Mouse (Mus musculus): ENCODE measurements around the gene Gm45713. TPM values are rescaled to one million over a fixed set of nuclear protein-coding genes. Genes with fewer than 3 reads are reported as not detected.
"Not testable (repeated sequence)": the region's sequence is repeated elsewhere in the genome, so short reads cannot be mapped to it uniquely, and the experiment has no call there.

Gene Gm45713
- total and polyA plus RNA-seq, 3 experiments: 0.80 to 4.5 TPM; not detected in 1

DNA sequence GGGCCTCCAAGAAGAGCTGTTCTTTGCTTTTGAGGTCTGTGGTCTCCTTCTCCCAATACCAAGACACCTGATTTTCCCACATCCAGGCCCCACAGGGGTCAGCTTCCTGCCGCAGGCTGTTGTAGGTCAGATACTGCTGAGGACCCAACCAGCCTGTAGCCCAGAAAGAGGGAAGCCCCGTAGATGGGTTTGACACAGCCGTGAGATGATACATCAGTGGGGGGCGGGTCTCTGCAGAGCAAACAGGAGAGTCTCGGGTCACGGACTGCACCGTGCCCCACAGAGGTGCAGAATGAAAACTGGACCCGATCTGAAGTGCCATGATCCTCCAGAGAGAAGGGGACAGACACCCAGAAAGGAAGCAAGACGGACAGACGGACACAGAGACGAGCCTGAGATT lies 33.6 kb downstream of the Gm45713 start:
- Histone ChIP-seq H3K9ac (ENCODE audit: low read depth, low read length) (peak overlapping the region; percentile 25; the same call in 1 of the 2 replicates), H3K4me1 (ENCODE audit: control insufficient read depth, insufficient read depth, low read length) (peaks cover 16% of the 10 kb centered on the region), H3K27me3 (ENCODE audit: control insufficient read depth, insufficient read depth, low read length) (no peaks in the 10 kb centered on the region), H3K36me3 (ENCODE audit: control insufficient read depth, insufficient read depth, low read length) (0 out of 2 replicates have a peak, but pooled peaks cover 4% of the 10 kb centered on the region), H3K4me3 (peak overlapping the region; percentile 54), H3K27ac (peak overlapping the region; percentile 95), H3K79me2 (replicated peaks; ENCODE audit: control insufficient read depth, insufficient read depth, low read length) (peaks cover 2% of the 10 kb centered on the region)
- DNase-seq: no peak
- TF ChIP-seq CTCF (IDR thresholded peaks at IDR 0.05): no peak
- TF ChIP-seq POLR2A (IDR thresholded peaks at IDR 0.05; ENCODE audit: insufficient read depth, low read depth, low read length): no peak
- 0 out of 2 replicates have a peak, but pooled peaks have one; percentile 6 for TF ChIP-seq EP300 (IDR thresholded peaks at IDR 0.05; ENCODE audit: insufficient read depth, low read depth, low read length)
- intact Hi-C loops (cut with DNase I): loop anchor here (2.0 kb wide), 2 partner anchors 18 to 20 kb away; no protein-coding TSS in a partner anchor
- WGBS: 69% methylated on average over 11 of the region's 11 CpGs

DNA sequence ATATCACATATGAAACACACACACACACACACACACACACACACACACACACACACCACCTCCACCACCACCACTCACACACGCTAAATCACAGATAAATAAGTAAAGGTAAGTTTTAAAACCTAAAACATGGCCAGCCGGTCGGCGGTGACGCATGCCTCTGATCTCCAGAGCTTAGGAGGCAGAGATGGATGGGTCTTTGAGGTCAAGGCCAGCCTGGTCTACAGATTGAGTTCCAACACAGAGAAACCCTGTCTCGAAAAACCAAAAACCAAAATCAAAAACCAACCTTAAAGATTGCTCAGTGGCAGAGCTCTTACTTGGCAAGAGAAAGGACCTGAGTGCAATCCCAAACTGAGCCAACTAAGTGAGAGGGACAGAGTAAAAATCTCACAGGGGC lies 36.0 kb downstream of the Gm45713 start:
- Histone ChIP-seq H3K36me3 (ENCODE audit: control insufficient read depth, insufficient read depth, low read length) (0 out of 2 replicates have a peak, but pooled peaks cover 4% of the 10 kb centered on the region), H3K9ac (ENCODE audit: low read depth, low read length) (no peak overlapping the region), H3K27me3 (ENCODE audit: control insufficient read depth, insufficient read depth, low read length) (no peaks in the 10 kb centered on the region), H3K4me1 (ENCODE audit: control insufficient read depth, insufficient read depth, low read length) (peaks cover 16% of the 10 kb centered on the region), H3K27ac (no peak overlapping the region; the same call in 1 of the 2 replicates), H3K79me2 (replicated peaks; ENCODE audit: control insufficient read depth, insufficient read depth, low read length) (peaks cover 2% of the 10 kb centered on the region), H3K4me3 (no peak overlapping the region)
- intact Hi-C loops (cut with DNase I): no loop called here
- WGBS: 93% methylated on average over 6 of the region's 6 CpGs
- DNase-seq: no peak
- no peak for TF ChIP-seq CTCF (IDR thresholded peaks at IDR 0.05)
- TF ChIP-seq POLR2A (IDR thresholded peaks at IDR 0.05; ENCODE audit: insufficient read depth, low read depth, low read length): no peak
- TF ChIP-seq EP300 (IDR thresholded peaks at IDR 0.05; ENCODE audit: insufficient read depth, low read depth, low read length): no peak

- Histone ChIP-seq H3K27ac (no peak overlapping the region), H3K9ac (ENCODE audit: low read depth, low read length) (no peak overlapping the region), H3K4me1 (ENCODE audit: control insufficient read depth, insufficient read depth, low read length) (peaks cover 10% of the 10 kb centered on the region), H3K36me3 (ENCODE audit: control insufficient read depth, insufficient read depth, low read length) (0 out of 2 replicates have a peak, but pooled peaks cover 4% of the 10 kb centered on the region), H3K79me2 (replicated peaks; ENCODE audit: control insufficient read depth, insufficient read depth, low read length) (peaks cover 2% of the 10 kb centered on the region), H3K27me3 (ENCODE audit: control insufficient read depth, insufficient read depth, low read length) (no peaks in the 10 kb centered on the region), H3K4me3 (no peak overlapping the region)
- no peak for TF ChIP-seq POLR2A (IDR thresholded peaks at IDR 0.05; ENCODE audit: insufficient read depth, low read depth, low read length)
- peak; percentile 57 for TF ChIP-seq CTCF (IDR thresholded peaks at IDR 0.05)
- no peak for DNase-seq
- WGBS: 88% methylated on average over 8 of the region's 8 CpGs
- intact Hi-C loops (cut with DNase I): no loop called here
These were observed 37.3 kb downstream of the Gm45713 start for GRCm38 (mm10) chr7:45098541-45099240.

DNA sequence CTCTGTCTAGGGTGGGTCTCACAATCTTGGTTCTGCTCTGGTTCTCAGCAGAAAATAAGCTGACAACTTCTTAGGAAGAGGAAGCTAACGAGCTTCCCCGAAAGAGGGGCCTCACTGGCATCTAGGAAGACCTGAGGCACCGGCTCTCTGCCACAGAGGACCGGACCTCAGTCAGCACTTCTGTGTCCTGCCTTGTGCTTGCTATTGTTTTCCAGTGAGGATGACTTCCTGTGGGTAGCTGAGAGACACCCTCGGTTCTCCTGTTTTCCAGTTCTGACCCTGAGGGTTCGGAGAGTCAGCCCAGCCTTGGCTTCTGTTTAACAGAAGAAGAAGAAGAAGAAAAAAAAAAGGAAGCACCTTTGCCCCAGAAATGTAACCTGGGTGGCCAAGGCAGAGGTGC lies 38.6 kb downstream of the Gm45713 start:
- TF ChIP-seq POLR2A (IDR thresholded peaks at IDR 0.05; ENCODE audit: insufficient read depth, low read depth, low read length) (no peak), EP300 (IDR thresholded peaks at IDR 0.05; ENCODE audit: insufficient read depth, low read depth, low read length) (no peak), CTCF (IDR thresholded peaks at IDR 0.05) (no peak)
- Histone ChIP-seq H3K36me3 (ENCODE audit: control insufficient read depth, insufficient read depth, low read length) (0 out of 2 replicates have a peak, but pooled peaks cover 3% of the 10 kb centered on the region), H3K4me1 (ENCODE audit: control insufficient read depth, insufficient read depth, low read length) (peaks cover 6% of the 10 kb centered on the region), H3K9ac (ENCODE audit: low read depth, low read length) (no peak overlapping the region), H3K79me2 (replicated peaks; ENCODE audit: control insufficient read depth, insufficient read depth, low read length) (no peaks in the 10 kb centered on the region; the same call in 1 of the 2 replicates), H3K4me3 (no peak overlapping the region), H3K27ac (peak overlapping the region; percentile 52), H3K27me3 (ENCODE audit: control insufficient read depth, insufficient read depth, low read length) (no peaks in the 10 kb centered on the region)
- intact Hi-C loops (cut with DNase I): no loop called here
- peak in 1 of 2 experiments; percentile 63 for DNase-seq
- 30% methylated on average over 6 of the region's 6 CpGs for WGBS

GRCm38 (mm10) chr7:45095965-45096364 lies 40.1 kb downstream of the Gm45713 start:
- intact Hi-C loops (cut with DNase I); H3K4me1 ChIP-seq (ENCODE audit: control insufficient read depth, insufficient read depth, low read length); H3K9ac ChIP-seq (ENCODE audit: low read depth, low read length); DNase-seq; H3K79me2 ChIP-seq (replicated peaks; ENCODE audit: control insufficient read depth, insufficient read depth, low read length); H3K27me3 ChIP-seq (ENCODE audit: control insufficient read depth, insufficient read depth, low read length); H3K4me3 ChIP-seq; H3K36me3 ChIP-seq (ENCODE audit: control insufficient read depth, insufficient read depth, low read length); H3K27ac ChIP-seq: not testable (repeated sequence)
- WGBS: 97% methylated on average over 14 of the region's 14 CpGs

GRCm38 (mm10) chr7:45095367-45095766 lies 40.7 kb downstream of the Gm45713 start:
- Histone ChIP-seq H3K27ac (no peak overlapping the region), H3K27me3 (ENCODE audit: control insufficient read depth, insufficient read depth, low read length) (no peaks in the 10 kb centered on the region), H3K79me2 (replicated peaks; ENCODE audit: control insufficient read depth, insufficient read depth, low read length) (no peaks in the 10 kb centered on the region), H3K36me3 (ENCODE audit: control insufficient read depth, insufficient read depth, low read length) (no peaks in the 10 kb centered on the region), H3K4me1 (ENCODE audit: control insufficient read depth, insufficient read depth, low read length) (0 out of 2 replicates have a peak, but pooled peaks cover 1% of the 10 kb centered on the region), H3K9ac (ENCODE audit: low read depth, low read length) (no peak overlapping the region), H3K4me3 (no peak overlapping the region)
- 0 out of 2 replicates have a peak, but pooled peaks have one; percentile 29 for TF ChIP-seq EP300 (IDR thresholded peaks at IDR 0.05; ENCODE audit: insufficient read depth, low read depth, low read length)
- TF ChIP-seq CTCF (IDR thresholded peaks at IDR 0.05): no peak
- intact Hi-C loops (cut with DNase I): no loop called here
- WGBS: 47% methylated on average over 6 of the region's 6 CpGs
- peak in 1 of 2 experiments; percentile 52 for DNase-seq
